Mouse (Mus musculus): ENCODE data around the gene Vmn1r149. TPM values are rescaled to one million over a fixed set of nuclear protein-coding genes. Genes with fewer than 3 reads are reported as not detected.

Gene Vmn1r149
- polyA plus RNA-seq (2014; fragmentation: Illumina TruSeq; extraction: RNeasy Lipid Tissue Mini Kit (QIAGEN cat#74804); ENCODE audit: low read depth, low replicate concordance), result not detected

DNA sequence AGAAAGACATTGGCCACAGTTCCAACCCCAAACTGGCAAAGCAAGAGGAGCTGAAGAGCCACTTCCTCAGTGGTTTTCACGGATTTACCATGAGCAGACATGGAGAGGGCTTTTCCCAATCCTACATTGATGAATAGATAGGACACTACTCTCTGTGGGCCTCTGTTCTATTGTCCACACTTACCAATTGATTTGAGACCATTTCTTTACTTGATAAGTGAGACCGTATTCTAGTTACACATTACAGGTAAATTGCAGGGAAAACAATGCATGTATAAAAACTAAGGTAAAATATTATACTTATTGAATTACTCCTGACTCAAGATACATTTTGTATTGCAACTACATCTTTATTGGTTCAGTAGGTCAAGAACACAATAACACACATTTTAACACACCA, at the start of gene Vmn1r149:
TSS of gene Vmn1r149 (minus strand) at position 101 of the 400 bp plus-strand sequence.

GRCm38 (mm10) chr7:22463975-22464374, 25.9 kb upstream of the Vmn1r149 start, which contains the start of gene Gm10665:
Gene Gm10665 (minus strand): TSS chr7:22464075.

GRCm38 (mm10) chr7:22413283-22413682, 24.7 kb downstream of the Vmn1r149 start, which contains the start of gene Vmn1r148:
Gene Vmn1r148 (plus strand): TSS chr7:22413583.

Other genes with a start within 250 kb of the Vmn1r149 start
- gene Vmn1r143, start 248.9 kb downstream of the Vmn1r149 start, polyA plus RNA-seq (2014; fragmentation: Illumina TruSeq; extraction: RNeasy Lipid Tissue Mini Kit (QIAGEN cat#74804); ENCODE audit: low read depth, low replicate concordance), result not detected
- gene Gm8653, start 237.0 kb downstream of the Vmn1r149 start, polyA plus RNA-seq (2014; fragmentation: Illumina TruSeq; extraction: RNeasy Lipid Tissue Mini Kit (QIAGEN cat#74804); ENCODE audit: low read depth, low replicate concordance), result not detected
- not detected for gene Gm8453, start 208.7 kb downstream of the Vmn1r149 start, polyA plus RNA-seq (2014; fragmentation: Illumina TruSeq; extraction: RNeasy Lipid Tissue Mini Kit (QIAGEN cat#74804); ENCODE audit: low read depth, low replicate concordance)
- not detected for gene Gm4187, start 108.5 kb downstream of the Vmn1r149 start, polyA plus RNA-seq (2014; fragmentation: Illumina TruSeq; extraction: RNeasy Lipid Tissue Mini Kit (QIAGEN cat#74804); ENCODE audit: low read depth, low replicate concordance)
- gene Gm8660, start 67.2 kb downstream of the Vmn1r149 start, polyA plus RNA-seq (2014; fragmentation: Illumina TruSeq; extraction: RNeasy Lipid Tissue Mini Kit (QIAGEN cat#74804); ENCODE audit: low read depth, low replicate concordance), result not detected
- gene Vmn1r148, start 24.6 kb downstream of the Vmn1r149 start, polyA plus RNA-seq (2014; fragmentation: Illumina TruSeq; extraction: RNeasy Lipid Tissue Mini Kit (QIAGEN cat#74804); ENCODE audit: low read depth, low replicate concordance), result not detected
- gene Gm10665, start 25.8 kb upstream of the Vmn1r149 start, polyA plus RNA-seq (2014; fragmentation: Illumina TruSeq; extraction: RNeasy Lipid Tissue Mini Kit (QIAGEN cat#74804); ENCODE audit: low read depth, low replicate concordance), result not detected
- not detected for gene Vmn1r151, start 61.4 kb upstream of the Vmn1r149 start, polyA plus RNA-seq (2014; fragmentation: Illumina TruSeq; extraction: RNeasy Lipid Tissue Mini Kit (QIAGEN cat#74804); ENCODE audit: low read depth, low replicate concordance)
- not detected for gene Vmn1r152, start 84.7 kb upstream of the Vmn1r149 start, polyA plus RNA-seq (2014; fragmentation: Illumina TruSeq; extraction: RNeasy Lipid Tissue Mini Kit (QIAGEN cat#74804); ENCODE audit: low read depth, low replicate concordance)
- not detected for gene Gm8677, start 96.7 kb upstream of the Vmn1r149 start, polyA plus RNA-seq (2014; fragmentation: Illumina TruSeq; extraction: RNeasy Lipid Tissue Mini Kit (QIAGEN cat#74804); ENCODE audit: low read depth, low replicate concordance)
- gene Gm4201, start 127.1 kb upstream of the Vmn1r149 start, polyA plus RNA-seq (2014; fragmentation: Illumina TruSeq; extraction: RNeasy Lipid Tissue Mini Kit (QIAGEN cat#74804); ENCODE audit: low read depth, low replicate concordance), result not detected
- not detected for gene Gm4565, start 149.9 kb upstream of the Vmn1r149 start, polyA plus RNA-seq (2014; fragmentation: Illumina TruSeq; extraction: RNeasy Lipid Tissue Mini Kit (QIAGEN cat#74804); ENCODE audit: low read depth, low replicate concordance)
- not detected for gene Vmn1r155, start 219.8 kb upstream of the Vmn1r149 start, polyA plus RNA-seq (2014; fragmentation: Illumina TruSeq; extraction: RNeasy Lipid Tissue Mini Kit (QIAGEN cat#74804); ENCODE audit: low read depth, low replicate concordance)